Mouse (Mus musculus) neural tube, embryonic 12.5 days (tissue): ENCODE results near the gene Slc8a2. TPM values are rescaled to one million over a fixed set of nuclear protein-coding genes. Genes with fewer than 3 reads are reported as not detected.

Source experiments
- ATAC-seq: fragments of 200-750 bp; cut with Nextera tagmentation; 2 replicates; pipeline ENCODE4 v1.8.0; 2017; ENCODE audit warnings: low read depth, mild to moderate bottlenecking, moderate TSS enrichment, moderate library complexity; ENCODE audit not compliant: low FRiP score
- H3K27ac ChIP-seq: fragments of 300-500 bp; sonication (generic); 2 replicates; pipeline ENCODE4 v1.5.1; 2016
- H3K27me3 ChIP-seq: fragments of 300-500 bp; sonication (generic); replicated peaks from 2 replicates; pipeline ENCODE4 v1.6.1; 2016; ENCODE audit warnings: mild to moderate bottlenecking
- H3K36me3 ChIP-seq: fragments of 300-500 bp; sonication (generic); 2 replicates; pipeline ENCODE4 v1.6.1; 2016; ENCODE audit warnings: mild to moderate bottlenecking
- H3K4me1 ChIP-seq: fragments of 300-500 bp; sonication (generic); 2 replicates; pipeline ENCODE4 v1.6.1; 2016
- H3K4me2 ChIP-seq: fragments of 300-500 bp; sonication (generic); replicated peaks from 2 replicates; pipeline ENCODE4 v1.6.1; 2016; ENCODE audit warnings: mild to moderate bottlenecking
- H3K4me3 ChIP-seq: fragments of 300-500 bp; sonication (generic); 2 replicates; pipeline ENCODE4 v1.5.1; 2016
- H3K9ac ChIP-seq: fragments of 300-500 bp; sonication (generic); 2 replicates; pipeline ENCODE4 v1.6.1; 2016; ENCODE audit warnings: mild to moderate bottlenecking
- H3K9me3 ChIP-seq: fragments of 300-500 bp; sonication (generic); 2 replicates; pipeline ENCODE4 v1.6.1; 2016; ENCODE audit warnings: mild to moderate bottlenecking
- whole genome bisulfite sequencing: fragments of 180-500 bp; shearing (Covaris S2); methylation state at CpG from one replicate; pipeline ENCODE4 v1.1.7; 2016; 5-methylcytosine and 5-hydroxymethylcytosine counted together
- polyA plus RNA-seq: library from polyadenylated mRNA; unstranded; fragments of >200 nt; fragmentation: Nextera tagmentation; extraction: Ambion mirVana; gene quantifications from 2 replicates; pipeline ENCODE4 v1.2.1, GENCODE M21; 2016

The Slc8a2 gene
- polyA plus RNA-seq, 1 experiment from 2014 or later = 1.2 TPM

DNA sequence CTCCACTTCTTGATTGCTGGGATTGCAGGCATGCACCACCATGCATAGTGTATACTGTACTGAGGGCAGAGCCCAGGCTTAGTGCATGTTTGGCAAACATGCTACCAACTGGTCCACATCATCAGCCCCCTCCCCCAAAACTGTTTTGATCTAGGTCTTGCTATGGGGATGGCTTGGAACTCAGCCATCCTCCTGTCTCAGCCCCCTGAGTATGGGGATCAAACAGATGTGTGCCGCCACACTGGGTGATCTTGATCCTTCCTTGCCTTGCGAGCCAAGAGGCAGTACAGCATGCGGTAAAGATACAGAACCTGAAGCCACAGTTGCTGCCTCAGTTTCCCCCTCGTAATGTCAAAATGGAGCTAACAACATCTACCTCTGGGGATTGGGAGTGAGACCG, 727 bp upstream of the Slc8a2 start:
- no peak overlapping the region for H3K27ac ChIP-seq
- no peak overlapping the region for H3K9ac ChIP-seq
- no peak overlapping the region for H3K4me3 ChIP-seq
- H3K4me2 ChIP-seq = peak overlapping the region; percentile 82
- H3K4me1 ChIP-seq = peaks cover 45% of the 10 kb centered on the region
- no peak for ATAC-seq
- WGBS = 65% methylated on average over 5 of the region's 5 CpGs
- no peaks in the 10 kb centered on the region for H3K9me3 ChIP-seq
- no peaks in the 10 kb centered on the region for H3K27me3 ChIP-seq
- peaks cover 9% of the 10 kb centered on the region for H3K36me3 ChIP-seq

DNA sequence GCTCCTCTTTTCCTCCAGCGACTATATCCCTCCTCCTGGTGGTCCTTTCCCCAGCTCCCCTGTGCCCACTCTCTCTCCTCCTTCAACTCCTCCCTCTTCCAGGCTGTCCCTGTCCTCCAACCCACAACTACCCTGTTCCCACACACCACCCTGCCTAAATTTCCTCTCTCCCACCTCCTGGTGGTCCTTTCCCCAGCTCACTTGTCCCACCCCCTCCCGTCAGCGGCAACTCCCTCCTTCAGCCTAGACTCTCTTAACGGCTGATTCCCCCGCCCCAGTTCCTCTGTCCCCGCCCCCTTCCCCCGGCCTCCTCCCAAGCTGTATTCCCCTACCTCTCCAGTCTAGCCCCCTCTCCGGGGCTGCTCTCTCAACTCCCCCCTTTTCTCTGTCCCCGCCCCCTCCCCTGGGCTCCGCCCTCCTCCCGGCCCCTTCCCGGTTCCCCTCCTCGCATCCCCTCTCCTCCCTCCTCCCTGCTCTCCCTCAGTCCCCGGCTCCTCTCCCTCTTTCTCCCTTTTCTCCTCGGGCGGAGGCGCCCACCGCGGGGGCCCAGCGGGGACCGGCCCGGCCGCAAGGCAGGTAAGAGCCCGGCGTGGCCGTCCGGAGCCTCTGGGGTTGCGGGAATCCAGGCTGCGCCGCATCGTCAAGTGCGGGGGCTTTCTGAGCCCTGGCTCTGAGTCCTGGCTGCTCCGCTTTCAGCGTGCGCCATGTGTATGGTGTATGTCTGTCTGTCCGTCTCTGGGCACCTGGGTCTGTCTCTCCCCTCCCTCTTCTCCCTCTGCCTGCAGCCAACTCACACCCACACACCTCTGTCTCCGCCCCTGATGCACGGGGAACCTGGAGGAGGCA, 443 bp downstream of the Slc8a2 start:
- H3K36me3 ChIP-seq = peaks cover 9% of the 10 kb centered on the region
- WGBS = under 1% methylated on average over 35 of the region's 38 CpGs
- peak; percentile 76 for ATAC-seq
- peak overlapping the region; percentile 82 for H3K4me2 ChIP-seq
- H3K27me3 ChIP-seq = no peaks in the 10 kb centered on the region
- H3K9ac ChIP-seq = peak overlapping the region; percentile 91
- peaks cover 57% of the 10 kb centered on the region for H3K4me1 ChIP-seq
- H3K9me3 ChIP-seq = no peaks in the 10 kb centered on the region
- peak overlapping the region; percentile 78 for H3K4me3 ChIP-seq
- H3K27ac ChIP-seq = peak overlapping the region; percentile 91

DNA sequence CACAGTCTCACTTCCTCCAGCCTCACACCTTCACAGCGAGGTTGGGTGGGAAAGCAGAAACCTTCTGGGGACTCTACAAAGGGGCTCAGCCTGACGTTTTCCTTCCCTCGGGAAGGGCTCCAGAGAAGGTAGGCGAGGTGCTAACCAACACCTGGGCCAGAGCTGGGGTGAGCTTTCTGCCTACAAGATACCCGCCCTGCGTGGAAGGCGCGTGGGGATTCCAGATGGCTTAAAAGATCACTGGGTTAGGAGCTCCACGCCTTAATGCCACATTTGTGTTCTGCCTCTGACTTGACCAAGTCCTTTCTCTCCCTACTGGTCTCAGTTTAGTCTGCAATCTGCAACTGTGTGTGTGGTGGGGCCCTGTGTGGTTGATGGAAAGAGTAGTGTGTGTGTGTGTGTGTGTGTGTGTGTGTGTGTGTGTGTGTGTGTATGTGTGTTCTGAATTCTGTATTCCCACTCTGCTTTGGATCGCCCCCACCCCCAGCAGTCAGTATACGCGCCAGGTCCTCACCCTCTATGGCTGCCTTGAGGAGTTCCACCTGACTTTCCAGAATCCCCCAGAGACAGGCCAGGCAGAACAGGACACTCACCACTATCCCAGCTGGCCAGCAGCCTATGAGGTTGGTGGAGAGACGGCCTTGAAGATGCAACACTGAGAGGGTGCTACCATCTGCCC, 1.5 kb downstream of the Slc8a2 start:
- 40% methylated on average over 13 of the region's 13 CpGs for WGBS
- peak overlapping the region; percentile 78 for H3K4me3 ChIP-seq
- peaks cover 58% of the 10 kb centered on the region for H3K4me1 ChIP-seq

DNA sequence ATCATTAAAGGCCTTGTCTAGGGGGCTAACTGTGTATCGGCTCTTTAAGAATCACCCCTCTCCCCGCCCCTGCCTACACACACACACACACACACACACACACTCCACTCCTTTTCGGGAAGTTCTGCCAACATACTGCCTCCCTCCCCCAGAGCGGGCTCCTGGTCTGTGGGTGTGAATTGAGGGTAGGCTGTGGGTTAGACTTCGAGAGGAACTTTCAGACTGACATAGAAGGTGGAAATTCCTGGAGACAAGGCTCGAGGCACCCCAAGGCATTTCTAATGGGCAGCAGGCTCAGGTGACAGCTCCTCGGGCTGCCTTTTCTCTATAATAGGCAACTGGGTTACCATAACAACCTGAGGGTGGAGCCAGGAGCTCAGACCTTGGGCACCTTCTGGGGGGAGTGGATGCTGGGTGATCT, 2.5 kb downstream of the Slc8a2 start:
- no peaks in the 10 kb centered on the region for H3K9me3 ChIP-seq
- 18% methylated on average over 7 of the region's 7 CpGs for WGBS
- H3K36me3 ChIP-seq = no peaks in the 10 kb centered on the region
- no peak overlapping the region for H3K27ac ChIP-seq
- ATAC-seq = no peak
- H3K4me2 ChIP-seq = peak overlapping the region; percentile 82
- peak overlapping the region; percentile 78; the same call in 1 of the 2 replicates for H3K4me3 ChIP-seq
- no peaks in the 10 kb centered on the region for H3K27me3 ChIP-seq
- peak overlapping the region; percentile 30; the same call in 1 of the 2 replicates for H3K9ac ChIP-seq
- peaks cover 62% of the 10 kb centered on the region for H3K4me1 ChIP-seq

More for the DNA sequence above, 1.5 kb downstream of the Slc8a2 start:
- Histone ChIP-seq H3K27me3 (no peaks in the 10 kb centered on the region), H3K27ac (peak overlapping the region; percentile 17; the same call in 1 of the 2 replicates), H3K36me3 (0 out of 2 replicates have a peak, but pooled peaks cover under 1% of the 10 kb centered on the region), H3K4me2 (peak overlapping the region; percentile 82), H3K9ac (peak overlapping the region; percentile 91), H3K9me3 (no peaks in the 10 kb centered on the region)
- ATAC-seq = no peak

DNA sequence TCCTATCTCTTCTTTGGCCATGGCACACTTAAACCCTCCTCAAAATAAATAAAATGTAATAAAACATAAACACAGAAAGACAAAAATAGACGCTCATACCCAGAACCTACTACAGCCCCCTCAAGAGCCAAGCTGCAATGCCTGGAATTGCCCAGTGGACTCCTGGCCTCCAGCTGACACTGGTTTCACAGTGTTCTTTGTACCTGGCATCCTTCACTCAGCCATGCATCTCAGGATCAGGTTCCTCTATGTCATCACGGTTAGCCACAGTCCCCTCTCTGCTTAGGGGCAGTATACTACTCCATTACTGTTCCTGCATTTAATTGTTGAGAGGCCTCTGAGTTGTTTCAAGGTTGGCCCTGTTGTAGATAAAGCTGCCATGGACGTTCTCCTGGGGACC, 3.3 kb downstream of the Slc8a2 start:
- peak overlapping the region; percentile 82 for H3K4me2 ChIP-seq
- no peak overlapping the region for H3K9ac ChIP-seq
- no peaks in the 10 kb centered on the region for H3K9me3 ChIP-seq
- peaks cover 66% of the 10 kb centered on the region for H3K4me1 ChIP-seq
- ATAC-seq = no peak
- WGBS = 79% methylated on average over 3 of the region's 3 CpGs
- no peaks in the 10 kb centered on the region for H3K36me3 ChIP-seq
- H3K27me3 ChIP-seq = no peaks in the 10 kb centered on the region
- no peak overlapping the region for H3K27ac ChIP-seq
- H3K4me3 ChIP-seq = no peak overlapping the region

DNA sequence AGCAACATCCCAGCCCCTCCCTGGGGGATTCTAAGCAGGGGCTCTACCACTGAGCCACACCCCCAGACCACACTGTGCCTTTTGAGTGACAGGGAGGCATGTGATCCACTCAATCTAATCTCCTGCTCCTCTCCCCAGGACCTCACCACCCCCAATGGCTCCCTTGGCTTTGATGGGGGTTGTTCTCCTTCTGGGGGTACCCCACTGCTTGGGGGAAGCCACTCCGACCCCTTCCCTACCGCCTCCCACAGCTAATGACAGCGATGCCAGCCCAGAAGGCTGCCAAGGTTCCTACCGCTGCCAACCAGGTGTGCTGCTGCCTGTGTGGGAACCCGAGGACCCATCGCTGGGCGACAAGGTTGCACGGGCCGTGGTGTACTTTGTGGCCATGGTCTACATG, 4.1 kb downstream of the Slc8a2 start:
- no peak for ATAC-seq
- Histone ChIP-seq H3K4me1 (peaks cover 69% of the 10 kb centered on the region), H3K9me3 (no peaks in the 10 kb centered on the region), H3K36me3 (no peaks in the 10 kb centered on the region), H3K4me3 (no peak overlapping the region), H3K27ac (peak overlapping the region; percentile 64; the same call in 1 of the 2 replicates), H3K9ac (no peak overlapping the region), H3K4me2 (peak overlapping the region; percentile 82), H3K27me3 (no peaks in the 10 kb centered on the region)
- WGBS = 95% methylated on average over 9 of the region's 9 CpGs

DNA sequence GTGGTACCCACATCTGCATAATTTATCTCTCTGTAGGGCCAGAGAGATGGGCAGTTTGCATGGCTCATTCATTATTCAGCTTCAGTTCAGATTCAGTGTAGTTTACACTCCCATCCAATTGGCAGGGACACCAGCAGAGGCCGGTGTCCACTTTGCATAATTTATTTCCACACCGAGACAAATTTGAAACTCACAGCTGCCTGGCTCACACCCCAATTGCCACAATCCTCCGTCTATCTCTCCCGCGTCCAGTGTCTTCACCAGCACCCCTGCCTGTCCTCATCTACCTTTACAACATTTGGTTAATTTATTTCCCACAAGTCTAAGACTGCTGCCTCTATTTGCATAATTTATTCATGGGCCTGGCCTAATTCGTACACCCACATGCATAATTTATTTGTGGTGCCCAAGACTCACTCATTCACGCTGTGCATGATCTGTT, 5.3 kb downstream of the Slc8a2 start:
- 25% methylated on average over 7 of the region's 7 CpGs for WGBS
- no peak overlapping the region for H3K4me3 ChIP-seq
- no peaks in the 10 kb centered on the region for H3K9me3 ChIP-seq
- H3K27ac ChIP-seq = no peak overlapping the region
- peaks cover 6% of the 10 kb centered on the region for H3K36me3 ChIP-seq
- H3K4me1 ChIP-seq = peaks cover 59% of the 10 kb centered on the region
- no peak overlapping the region for H3K9ac ChIP-seq
- peak; percentile 67 for ATAC-seq
- H3K4me2 ChIP-seq = peak overlapping the region; percentile 82
- no peaks in the 10 kb centered on the region for H3K27me3 ChIP-seq

DNA sequence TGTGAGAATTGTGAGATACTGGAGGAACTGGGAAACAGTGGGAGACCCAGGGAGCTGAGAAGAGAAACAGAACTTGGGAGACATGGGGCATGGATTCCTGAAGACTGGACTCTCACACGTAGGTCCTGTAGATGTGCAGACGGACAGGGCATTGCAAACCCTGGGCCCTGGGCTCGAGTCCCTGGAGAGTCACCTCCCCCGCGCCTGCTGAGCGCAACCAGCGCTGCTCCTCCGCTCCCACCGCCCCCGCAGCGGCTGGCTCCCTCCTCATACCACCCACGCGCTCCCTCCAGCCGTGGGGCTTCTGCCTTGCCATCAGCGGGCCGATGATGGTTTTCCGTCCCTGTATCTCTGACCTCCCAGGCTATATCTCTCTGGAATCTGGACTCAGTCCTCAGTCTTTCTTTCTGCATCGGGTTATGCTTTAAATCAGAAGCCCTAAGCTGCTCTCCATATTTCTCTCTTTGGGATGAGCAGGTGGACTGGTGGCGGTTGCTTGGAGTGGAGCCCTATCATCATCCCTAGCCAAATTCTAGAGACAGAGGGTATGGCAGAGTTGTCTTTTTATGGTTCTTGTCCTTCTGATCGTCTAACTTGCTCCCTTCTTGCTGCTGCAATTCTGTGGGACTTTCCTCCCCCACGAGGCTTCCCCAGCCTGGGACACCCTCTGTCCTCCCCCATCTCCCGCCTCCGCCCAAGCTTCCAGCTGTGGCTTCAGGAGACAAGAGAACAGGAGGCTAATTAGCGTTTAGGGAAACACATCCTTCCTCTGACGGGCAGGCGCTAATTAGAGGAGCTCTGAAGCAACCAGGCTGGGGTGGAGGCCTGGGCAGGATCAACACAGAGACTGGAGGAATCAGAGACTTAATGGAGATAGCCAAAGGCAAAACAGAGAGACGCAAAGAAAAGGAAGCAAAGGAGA, 17.1 kb downstream of the Slc8a2 start:
- H3K9me3 ChIP-seq = no peaks in the 10 kb centered on the region
- WGBS = 35% methylated on average over 27 of the region's 27 CpGs
- H3K9ac ChIP-seq = no peak overlapping the region
- peaks cover 14% of the 10 kb centered on the region; the same call in 1 of the 2 replicates for H3K4me1 ChIP-seq
- ATAC-seq = no peak
- no peak overlapping the region for H3K4me2 ChIP-seq
- peaks cover 46% of the 10 kb centered on the region for H3K36me3 ChIP-seq
- H3K27me3 ChIP-seq = 0 out of 2 replicates have a peak, but pooled peaks cover 3% of the 10 kb centered on the region
- no peak overlapping the region for H3K4me3 ChIP-seq
- no peak overlapping the region for H3K27ac ChIP-seq

DNA sequence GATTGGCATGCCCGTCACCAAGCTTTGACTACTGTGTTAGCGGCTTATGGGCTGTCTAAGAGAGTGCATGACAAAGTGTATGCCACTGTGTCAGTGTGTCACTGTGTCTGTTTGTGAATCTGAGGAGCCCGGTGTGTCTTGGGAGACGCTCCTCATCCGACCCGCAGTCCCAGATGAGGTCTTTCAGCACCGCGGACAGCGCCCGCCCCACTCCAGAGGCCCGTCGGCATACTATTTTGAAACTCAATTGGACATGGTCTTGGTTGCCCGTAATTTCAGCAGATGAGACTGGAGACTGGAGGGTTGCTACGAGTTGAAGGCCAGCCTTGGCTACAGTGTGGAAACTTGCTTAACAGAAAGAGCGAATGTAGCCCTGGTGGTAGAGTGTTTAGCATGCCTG, 18.0 kb downstream of the Slc8a2 start:
- WGBS = 15% methylated on average over 15 of the region's 15 CpGs
- ATAC-seq = no peak
- Histone ChIP-seq H3K27ac (no peak overlapping the region), H3K36me3 (peaks cover 37% of the 10 kb centered on the region), H3K4me2 (no peak overlapping the region), H3K9ac (no peak overlapping the region), H3K9me3 (no peaks in the 10 kb centered on the region), H3K4me1 (peaks cover 14% of the 10 kb centered on the region; the same call in 1 of the 2 replicates), H3K4me3 (no peak overlapping the region), H3K27me3 (0 out of 2 replicates have a peak, but pooled peaks cover 3% of the 10 kb centered on the region)

DNA sequence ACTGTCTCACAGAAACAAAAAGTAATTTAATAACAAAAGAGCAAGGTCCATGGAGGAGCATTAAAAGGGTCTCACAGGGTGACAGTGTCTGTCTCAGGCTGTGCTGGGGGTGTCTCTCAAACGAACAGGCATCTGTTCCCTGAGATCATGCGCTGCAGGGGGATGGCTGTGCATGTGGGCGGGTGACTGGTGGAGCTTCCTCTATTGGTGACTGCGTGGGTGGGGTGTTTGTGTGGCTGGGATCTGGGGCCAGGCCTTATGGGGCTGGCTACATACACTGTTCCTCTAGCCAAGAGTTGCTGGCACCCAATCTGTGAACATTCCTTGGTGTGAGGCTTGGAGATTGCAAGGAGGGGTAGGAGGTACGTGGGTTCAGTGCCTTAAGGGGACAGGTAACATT, 19.6 kb downstream of the Slc8a2 start:
- Histone ChIP-seq H3K36me3 (peaks cover 31% of the 10 kb centered on the region), H3K4me3 (no peak overlapping the region), H3K9me3 (no peaks in the 10 kb centered on the region), H3K4me2 (no peak overlapping the region), H3K4me1 (peaks cover 14% of the 10 kb centered on the region; the same call in 1 of the 2 replicates), H3K27ac (no peak overlapping the region), H3K27me3 (0 out of 2 replicates have a peak, but pooled peaks cover 3% of the 10 kb centered on the region), H3K9ac (no peak overlapping the region)
- 62% methylated on average over 5 of the region's 5 CpGs for WGBS
- no peak for ATAC-seq
